Mouse (Mus musculus): ENCODE data around the gene Hsbp1.

Gene Hsbp1

GRCm38 (mm10) chr8:119386988-119387387, 42.7 kb downstream of the Hsbp1 start:
- no peak for DNase-seq (ENCODE audit: low read depth)

DNA sequence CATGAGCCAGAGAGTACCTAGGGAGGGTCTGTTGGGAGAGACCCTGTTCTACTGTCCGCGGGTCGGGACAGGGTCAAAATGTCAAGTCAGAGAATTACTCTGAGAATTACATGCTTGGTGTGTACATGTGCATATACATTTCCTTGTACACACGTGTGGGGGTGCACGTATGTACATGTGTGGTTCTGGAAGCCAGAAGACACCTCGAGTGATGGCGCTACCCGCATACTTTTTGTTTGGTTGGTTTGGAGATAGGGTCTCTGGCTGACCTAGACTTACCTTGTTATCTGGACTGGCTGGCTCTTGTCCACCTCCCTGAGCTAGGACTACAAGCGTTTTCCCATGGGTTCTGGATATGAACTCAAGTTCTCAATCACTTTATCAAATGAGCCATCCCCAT, 49.8 kb downstream of the Hsbp1 start:
- DNase-seq (ENCODE audit: low read depth), result no peak

DNA sequence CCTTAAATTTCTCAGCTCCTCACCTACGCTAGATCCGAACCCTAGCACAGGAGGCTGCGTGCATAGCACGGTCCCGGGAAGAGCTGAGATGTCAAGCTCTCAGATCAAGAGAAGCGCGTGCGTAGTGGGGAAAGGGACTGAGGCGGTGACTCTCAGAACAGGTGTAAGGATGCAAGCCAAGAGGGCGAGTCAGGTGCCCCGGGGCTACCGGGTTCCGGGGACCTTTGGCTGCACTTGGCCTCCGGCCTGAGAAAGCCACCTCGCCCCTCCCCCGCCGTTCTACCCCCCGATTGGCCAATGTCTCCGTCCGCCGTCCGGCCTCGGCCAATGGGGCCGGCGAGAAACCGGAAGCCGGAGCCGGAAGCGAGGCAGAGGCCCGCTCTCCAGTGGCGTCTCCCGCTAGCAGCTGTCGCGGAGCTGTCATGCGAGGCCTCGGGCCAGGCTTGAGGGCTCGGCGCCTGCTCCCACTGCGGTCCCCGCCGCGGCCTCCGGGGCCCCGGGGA, 50.3 kb downstream of the Hsbp1 start, which contains the start of gene Mlycd:
TSS of gene Mlycd (plus strand) at position 355 of the 503 bp plus-strand sequence.
- DNase-seq (ENCODE audit: low read depth), result peak; percentile 83

GRCm38 (mm10) chr8:119395072-119395950, 51.0 kb downstream of the Hsbp1 start:
- no peak for DNase-seq (ENCODE audit: low read depth)
